ENCODE assay signal across 23 mouse cellular contexts in genomic region chr11:59387471-59387870, GRCm38 (mm10). TPM values are rescaled to one million over a fixed set of nuclear protein-coding genes. Genes with fewer than 3 reads are reported as not detected.
DNase-seq lines count a peak whose midpoint lies in the region; ATAC-seq lines count a peak whose summit lies in the region.
"Had no signal": no experiment of that assay in that cellular context is flagged by ENCODE, and none has a peak within 500 bp of the region (broad histone marks: within the 10 kb centered on the region; RNA-seq: fewer than 3 reads in every experiment).

No protein-coding gene starts in this region.

- H3K4me1 ChIP-seq in forebrain, embryonic 10.5 days, result peaks cover 44% of the 10 kb centered on the region
- H3K4me1 ChIP-seq in forebrain, embryonic 14.5 days (ENCODE audit: control insufficient read depth, insufficient read depth, low read length), result no peaks in the 10 kb centered on the region
- H3K4me1 ChIP-seq in hindbrain, embryonic 12.5 days, result peaks cover 22% of the 10 kb centered on the region
- peaks cover 12% of the 10 kb centered on the region for H3K4me1 ChIP-seq in hindbrain, embryonic 13.5 days (replicated peaks)
- H3K4me1 ChIP-seq in limb, embryonic 11.5 days (ENCODE audit: control insufficient read depth, insufficient read depth, low read length), result peaks cover 27% of the 10 kb centered on the region
- H3K4me1 ChIP-seq: forebrain, embryonic 15.5 days had no signal

- H3K27me3 ChIP-seq in forebrain, embryonic 10.5 days (ENCODE audit: poor library complexity, severe bottlenecking), result no peaks in the 10 kb centered on the region
- no peaks in the 10 kb centered on the region for H3K27me3 ChIP-seq in forebrain, embryonic 14.5 days (replicated peaks; ENCODE audit: control insufficient read depth, insufficient read depth, low read length)
- no peaks in the 10 kb centered on the region for H3K27me3 ChIP-seq in hindbrain, embryonic 12.5 days
- no peaks in the 10 kb centered on the region for H3K27me3 ChIP-seq in hindbrain, embryonic 13.5 days
- no peaks in the 10 kb centered on the region for H3K27me3 ChIP-seq in limb, embryonic 11.5 days (ENCODE audit: control insufficient read depth, insufficient read depth, low read length)
- H3K27me3 ChIP-seq: CH12.LX; forebrain, embryonic 15.5 days; heart, embryonic 15.5 days; Patski had no signal

- H3K9me3 ChIP-seq in forebrain, embryonic 10.5 days, result no peaks in the 10 kb centered on the region
- no peaks in the 10 kb centered on the region for H3K9me3 ChIP-seq in forebrain, embryonic 14.5 days (replicated peaks; ENCODE audit: control insufficient read depth, low read length)
- no peaks in the 10 kb centered on the region for H3K9me3 ChIP-seq in hindbrain, embryonic 12.5 days (replicated peaks)
- H3K9me3 ChIP-seq in hindbrain, embryonic 13.5 days, result no peaks in the 10 kb centered on the region
- no peaks in the 10 kb centered on the region for H3K9me3 ChIP-seq in limb, embryonic 11.5 days (ENCODE audit: control insufficient read depth, low read length)
- H3K9me3 ChIP-seq: forebrain, embryonic 15.5 days; heart, embryonic 15.5 days; hindbrain, embryonic 10.5 days had no signal

- no peak for ATAC-seq in forebrain, embryonic 14.5 days
- no peak for ATAC-seq in hindbrain, embryonic 12.5 days (ENCODE audit: low FRiP score)
- no peak for ATAC-seq in hindbrain, embryonic 13.5 days (ENCODE audit: low FRiP score)
- no peak for ATAC-seq in limb, embryonic 11.5 days (ENCODE audit: insufficient number of reproducible peaks, low FRiP score, low TSS enrichment, low read depth)
- no peak for ATAC-seq in CD4-positive, CD25-positive, alpha-beta regulatory T cell, adult 4 months
- ATAC-seq: activated CD4-positive, CD25-positive, alpha-beta regulatory T cell, adult 4 months; forebrain, embryonic 15.5 days; hindbrain, embryonic 16.5 days; inflammation-experienced regulatory T-cells, adult 6 months; intestine, postnatal 0 days; Patski had no signal

- 54% methylated on average over 4 of the region's 4 CpGs for WGBS in forebrain, embryonic 10.5 days
- WGBS in forebrain, embryonic 14.5 days, result 70% methylated on average over 4 of the region's 4 CpGs
- 56% methylated on average over 4 of the region's 4 CpGs for WGBS in hindbrain, embryonic 12.5 days
- WGBS in hindbrain, embryonic 13.5 days, result 68% methylated on average over 4 of the region's 4 CpGs
- 23% methylated on average over 4 of the region's 4 CpGs for WGBS in limb, embryonic 11.5 days

- H3K36me3 ChIP-seq in forebrain, embryonic 10.5 days (replicated peaks), result no peaks in the 10 kb centered on the region
- no peaks in the 10 kb centered on the region for H3K36me3 ChIP-seq in forebrain, embryonic 14.5 days (ENCODE audit: control insufficient read depth, insufficient read depth, low read length)
- H3K36me3 ChIP-seq in hindbrain, embryonic 12.5 days, result no peaks in the 10 kb centered on the region
- no peaks in the 10 kb centered on the region for H3K36me3 ChIP-seq in hindbrain, embryonic 13.5 days
- H3K36me3 ChIP-seq in limb, embryonic 11.5 days (ENCODE audit: control insufficient read depth, insufficient read depth, low read length), result no peaks in the 10 kb centered on the region
- H3K36me3 ChIP-seq: forebrain, embryonic 15.5 days; heart, embryonic 15.5 days; hindbrain, embryonic 10.5 days had no signal

- H3K27ac ChIP-seq in forebrain, embryonic 10.5 days, result peak overlapping the region; percentile 56
- H3K27ac ChIP-seq in forebrain, embryonic 14.5 days (ENCODE audit: low read depth, low read length), result no peak overlapping the region
- no peak overlapping the region for H3K27ac ChIP-seq in hindbrain, embryonic 12.5 days
- no peak overlapping the region for H3K27ac ChIP-seq in hindbrain, embryonic 13.5 days
- H3K27ac ChIP-seq in limb, embryonic 11.5 days (replicated peaks; ENCODE audit: low read depth, low read length), result no peak overlapping the region
- H3K27ac ChIP-seq: forebrain, embryonic 15.5 days; heart, embryonic 15.5 days; hindbrain, embryonic 10.5 days had no signal

- DNase-seq in forebrain, embryonic 10.5 days (ENCODE audit: extremely low spot score, low spot score), result no peak
- no peak for DNase-seq in forebrain, embryonic 14.5 days (ENCODE audit: low spot score)
- DNase-seq in limb, embryonic 11.5 days (ENCODE audit: low spot score), result peak; percentile 41
- DNase-seq in lung, adult 18-20 months, result no peak
- DNase-seq: adrenal gland, postnatal 14 days; cerebellum, adult 11-12 months; cerebellum, adult 9-10 months; cerebellum, postnatal 25 days; gastrocnemius, postnatal 25 days had no signal

- no peak overlapping the region for H3K4me2 ChIP-seq in forebrain, embryonic 14.5 days (ENCODE audit: low read length)
- H3K4me2 ChIP-seq in hindbrain, embryonic 12.5 days (replicated peaks), result no peak overlapping the region
- H3K4me2 ChIP-seq in hindbrain, embryonic 13.5 days, result no peak overlapping the region
- H3K4me2 ChIP-seq in limb, embryonic 11.5 days (ENCODE audit: low read depth, severe bottlenecking), result no peak overlapping the region
- H3K4me2 ChIP-seq: forebrain, embryonic 15.5 days; heart, embryonic 15.5 days had no signal

- H3K9ac ChIP-seq in forebrain, embryonic 14.5 days (ENCODE audit: low read length), result no peak overlapping the region
- H3K9ac ChIP-seq in hindbrain, embryonic 12.5 days, result peak overlapping the region; percentile 38; the same call in 1 of the 2 replicates
- H3K9ac ChIP-seq in hindbrain, embryonic 13.5 days, result no peak overlapping the region
- no peak overlapping the region; the same call in 1 of the 2 replicates for H3K9ac ChIP-seq in limb, embryonic 11.5 days (ENCODE audit: low read length)
- H3K9ac ChIP-seq: forebrain, embryonic 15.5 days; heart, embryonic 15.5 days had no signal

- no peak overlapping the region for H3K4me3 ChIP-seq in forebrain, embryonic 10.5 days
- H3K4me3 ChIP-seq in forebrain, embryonic 14.5 days (ENCODE audit: low read depth, low read length), result no peak overlapping the region
- no peak overlapping the region for H3K4me3 ChIP-seq in hindbrain, embryonic 12.5 days
- H3K4me3 ChIP-seq in hindbrain, embryonic 13.5 days, result no peak overlapping the region
- no peak overlapping the region for H3K4me3 ChIP-seq in limb, embryonic 11.5 days (ENCODE audit: low read depth, low read length)
- H3K4me3 ChIP-seq: forebrain, embryonic 15.5 days; heart, embryonic 15.5 days; hindbrain, embryonic 10.5 days had no signal

RNA-seq across cellular contexts. Expression of gene Prss38, which starts 12.0 kb away (rescaled TPM):
- not detected in 2 replicates for polyA plus RNA-seq in forebrain, embryonic 10.5 days (2016; fragmentation: Nextera tagmentation; extraction: Ambion mirVana)
- not detected in 2 replicates for polyA plus RNA-seq in forebrain, embryonic 14.5 days (2014; fragmentation: Nextera tagmentation; extraction: Ambion mirVana)
- not detected in 2 replicates for polyA plus RNA-seq in hindbrain, embryonic 12.5 days (2016; fragmentation: Nextera tagmentation; extraction: Ambion mirVana)
- not detected in 2 replicates for polyA plus RNA-seq in hindbrain, embryonic 13.5 days (2015; fragmentation: Nextera tagmentation; extraction: Ambion mirVana)
- polyA plus RNA-seq in limb, embryonic 11.5 days (2014; fragmentation: Nextera tagmentation; extraction: Ambion mirVana), result not detected in 2 replicates
- polyA plus RNA-seq in CD4-positive, CD25-positive, alpha-beta regulatory T cell, adult 4 months (2017; shearing (Covaris generic)), result not detected
- polyA plus RNA-seq: activated CD4-positive, CD25-positive, alpha-beta regulatory T cell, adult 4 months; C2C12; embryonic facial prominence, embryonic 14.5 days; forebrain, embryonic 15.5 days; heart, embryonic 15.5 days; hindbrain, embryonic 10.5 days; hindbrain, embryonic 16.5 days; intestine, postnatal 0 days; Patski had no signal
